Mouse (Mus musculus) myocyte (in vitro differentiated cells): ENCODE measurements around the gene Clic3. TPM values are rescaled to one million over a fixed set of nuclear protein-coding genes. Genes with fewer than 3 reads are reported as not detected.
A peak's percentile ranks its signal among the peaks of the same experiment; 100 is the strongest.

Experiments
- H3K27me3 ChIP-seq: one replicate; pipeline ENCODE4 v1.6.1; 2011; ENCODE audit not compliant: control insufficient read depth, insufficient read depth, insufficient read length
- H3K36me3 ChIP-seq: one replicate; pipeline ENCODE4 v1.6.1; 2011; ENCODE audit not compliant: control insufficient read depth, insufficient read depth
- H3K4me2 ChIP-seq: one replicate; pipeline ENCODE4 v1.6.1; 2011; ENCODE audit warnings: low read depth, control low read depth
- H3K4me3 ChIP-seq: one replicate; pipeline ENCODE4 v1.5.1; 2011; ENCODE audit warnings: mild to moderate bottlenecking, control low read depth, moderate library complexity
- H3K79me2 ChIP-seq: one replicate; pipeline ENCODE4 v1.6.1; 2011; ENCODE audit not compliant: control insufficient read depth, insufficient read depth
- H3ac ChIP-seq: one replicate; pipeline ENCODE4 v1.6.1; 2011; ENCODE audit not compliant: control insufficient read depth, insufficient read length
- CEBPB ChIP-seq: IDR thresholded peaks from 2 replicates; pipeline ENCODE4 v1.6.1; 2011; ENCODE audit warnings: mild to moderate bottlenecking, moderate library complexity; ENCODE audit not compliant: poor library complexity, insufficient read depth, severe bottlenecking
- E2F4 ChIP-seq: IDR thresholded peaks from one replicate; pipeline ENCODE4 v1.6.1; 2011; ENCODE audit warnings: mild to moderate bottlenecking, control low read depth, moderate library complexity; ENCODE audit not compliant: insufficient read depth
- MAX ChIP-seq: IDR thresholded peaks from one replicate; pipeline ENCODE4 v1.6.1; 2011; ENCODE audit warnings: low read depth, mild to moderate bottlenecking, control low read depth
- MYOD1 ChIP-seq, 3 experiments: IDR thresholded peaks; one replicate each; pipeline ENCODE4 v1.6.1; 2011; ENCODE audit warnings: control low read depth in 2 of 3, low read depth in 2 of 3, mild to moderate bottlenecking in 2 of 3, moderate library complexity in 1 of 3; ENCODE audit not compliant: insufficient read length in 2 of 3, control insufficient read depth in 1 of 3
- MYOG ChIP-seq, 3 experiments: IDR thresholded peaks; one replicate each; pipeline ENCODE4 v1.6.1; 2011; ENCODE audit warnings: control low read depth in 2 of 3, low read depth in 2 of 3, mild to moderate bottlenecking in 2 of 3; ENCODE audit not compliant: insufficient read length in 2 of 3, control insufficient read depth in 1 of 3, insufficient read depth in 1 of 3
- POLR2A ChIP-seq: IDR thresholded peaks from one replicate; pipeline ENCODE4 v1.6.1; 2011; ENCODE audit warnings: low read depth, mild to moderate bottlenecking, control low read depth, moderate library complexity; ENCODE audit not compliant: insufficient read length
- POLR2AphosphoS2 ChIP-seq: IDR thresholded peaks from one replicate; pipeline ENCODE4 v1.6.1; 2011; ENCODE audit warnings: low read depth, control low read depth; ENCODE audit not compliant: insufficient read length
- REST ChIP-seq: IDR thresholded peaks from one replicate; pipeline ENCODE4 v1.6.1; 2011; ENCODE audit warnings: mild to moderate bottlenecking, control low read depth, moderate library complexity; ENCODE audit not compliant: insufficient read depth, insufficient read length
- SRF ChIP-seq: IDR thresholded peaks from one replicate; pipeline ENCODE4 v1.6.1; 2011; ENCODE audit warnings: low read depth; ENCODE audit not compliant: control insufficient read depth, insufficient read length
- TCF12 ChIP-seq: IDR thresholded peaks from one replicate; pipeline ENCODE4 v1.6.1; 2011; ENCODE audit warnings: mild to moderate bottlenecking, control low read depth; ENCODE audit not compliant: poor library complexity, insufficient read depth, severe bottlenecking
- TCF3 ChIP-seq: IDR thresholded peaks from one replicate; pipeline ENCODE4 v1.6.1; 2011; ENCODE audit warnings: low read depth, control low read depth; ENCODE audit not compliant: insufficient read length
- USF1 ChIP-seq: IDR thresholded peaks from one replicate; pipeline ENCODE4 v1.6.1; 2011; ENCODE audit warnings: low read depth, mild to moderate bottlenecking, control low read depth, moderate library complexity
- polyA plus RNA-seq: library from polyadenylated mRNA; unstranded; fragments of >200 nt; fragmentation: generic; extraction: Trizol; gene quantifications from one replicate; pipeline ENCODE4 v1.2.1, GENCODE M21; 2012; ENCODE audit warnings: missing spikeins

Clic3 gene
- polyA plus RNA-seq, 1 experiment: 13.5 TPM

DNA sequence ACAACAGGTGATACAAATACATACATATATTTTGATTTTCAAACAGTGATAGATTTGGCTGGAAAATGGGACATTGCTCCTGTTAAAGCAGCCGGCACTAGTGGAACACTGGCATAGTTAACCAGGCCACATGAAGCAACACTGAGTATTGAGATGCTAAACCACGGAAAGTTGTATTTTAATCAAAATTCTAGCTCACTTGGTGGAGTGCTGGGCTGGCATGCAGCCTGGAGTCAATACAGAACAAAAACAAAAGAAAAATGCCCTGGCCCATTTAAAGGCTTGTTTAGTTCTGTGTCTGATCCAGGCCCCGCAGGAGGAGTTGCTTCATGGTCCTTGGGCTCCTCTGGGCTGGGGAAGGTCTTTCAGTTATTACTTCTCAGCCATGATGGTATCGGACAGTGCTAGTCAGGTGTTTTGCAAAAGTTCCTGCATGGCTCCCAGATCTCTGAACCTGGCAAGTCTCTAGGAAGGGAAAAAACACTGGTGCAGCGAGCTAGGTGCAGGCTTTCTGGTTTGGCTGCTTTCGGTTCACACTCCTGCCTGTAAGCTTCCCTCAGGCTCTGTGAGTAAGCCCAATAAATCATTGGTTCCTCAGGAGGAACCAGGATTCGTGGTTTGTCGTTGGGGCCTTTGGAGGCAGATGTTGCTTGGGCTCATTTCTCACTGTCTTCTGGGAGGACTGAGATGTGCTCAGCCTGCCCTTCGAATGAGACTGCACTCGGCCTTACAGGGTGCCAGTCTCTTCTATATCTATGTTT is 23.1 kb downstream of the Clic3 start:
- peak overlapping the region; percentile 28 for H3K4me2 ChIP-seq
- no peak overlapping the region for H3ac ChIP-seq
- no peak for TF ChIP-seq TCF3
- TF ChIP-seq POLR2AphosphoS2: no peak
- no peak for TF ChIP-seq REST
- TF ChIP-seq SRF: no peak
- TF ChIP-seq MYOG (IDR thresholded peaks at IDR 0.05; ENCODE audit: control insufficient read depth in 1 of 3, insufficient read depth in 1 of 3, insufficient read length in 2 of 3, low read depth in 2 of 3): no peak
- TF ChIP-seq MAX: no peak
- TF ChIP-seq CEBPB: no peak
- TF ChIP-seq TCF12: no peak
- no peak for TF ChIP-seq POLR2A
- no peak for TF ChIP-seq USF1
- no peak for TF ChIP-seq E2F4
- no peaks in the 10 kb centered on the region for H3K79me2 ChIP-seq
- H3K27me3 ChIP-seq: peaks cover 45% of the 10 kb centered on the region
- no peaks in the 10 kb centered on the region for H3K36me3 ChIP-seq
- H3K4me3 ChIP-seq: no peak overlapping the region

DNA sequence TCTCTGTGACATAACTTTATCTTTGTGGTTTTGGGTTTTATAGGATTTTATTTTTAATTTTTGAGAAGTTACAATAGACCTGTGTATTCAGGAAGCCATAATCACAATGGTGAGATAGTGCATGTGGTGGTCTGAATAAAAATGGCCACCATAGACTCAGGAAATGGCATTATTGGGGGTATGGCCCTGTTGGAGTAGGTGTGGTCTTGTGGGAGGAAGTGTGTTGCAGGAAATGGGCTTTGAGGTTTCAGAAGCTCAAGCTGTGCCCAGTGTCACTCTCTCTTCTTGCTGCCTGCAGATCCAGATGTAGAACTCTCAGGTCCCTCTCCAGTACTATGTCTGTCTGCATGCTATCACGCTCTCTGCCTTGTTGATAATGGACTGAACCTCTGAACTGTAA is 23.9 kb downstream of the Clic3 start:
- H3K79me2 ChIP-seq: no peaks in the 10 kb centered on the region
- no peak overlapping the region for H3K4me2 ChIP-seq
- H3K36me3 ChIP-seq: no peaks in the 10 kb centered on the region
- TF ChIP-seq POLR2AphosphoS2: no peak
- TF ChIP-seq MAX: no peak
- TF ChIP-seq SRF: no peak
- no peak for TF ChIP-seq MYOD1 (IDR thresholded peaks at IDR 0.05; ENCODE audit: control insufficient read depth in 1 of 3, insufficient read length in 2 of 3, low read depth in 2 of 3)
- no peak for TF ChIP-seq E2F4
- TF ChIP-seq CEBPB: no peak
- TF ChIP-seq MYOG (IDR thresholded peaks at IDR 0.05; ENCODE audit: control insufficient read depth in 1 of 3, insufficient read depth in 1 of 3, insufficient read length in 2 of 3, low read depth in 2 of 3): no peak
- no peak for TF ChIP-seq TCF3
- no peak for TF ChIP-seq REST
- no peak for TF ChIP-seq TCF12
- no peak for TF ChIP-seq USF1
- no peak for TF ChIP-seq POLR2A
- no peak overlapping the region for H3ac ChIP-seq
- H3K4me3 ChIP-seq: no peak overlapping the region
- H3K27me3 ChIP-seq: peaks cover 46% of the 10 kb centered on the region

- no peaks in the 10 kb centered on the region for H3K36me3 ChIP-seq
- H3K27me3 ChIP-seq: peaks cover 34% of the 10 kb centered on the region
- H3K4me3 ChIP-seq: no peak overlapping the region
- H3K79me2 ChIP-seq: no peaks in the 10 kb centered on the region
- TF ChIP-seq E2F4: no peak
- no peak for TF ChIP-seq REST
- TF ChIP-seq USF1: no peak
- no peak for TF ChIP-seq MYOG (IDR thresholded peaks at IDR 0.05; ENCODE audit: control insufficient read depth in 1 of 3, insufficient read depth in 1 of 3, insufficient read length in 2 of 3, low read depth in 2 of 3)
- TF ChIP-seq MYOD1 (IDR thresholded peaks at IDR 0.05; ENCODE audit: control insufficient read depth in 1 of 3, insufficient read length in 2 of 3, low read depth in 2 of 3): no peak
- no peak overlapping the region for H3K4me2 ChIP-seq
- H3ac ChIP-seq: no peak overlapping the region
Measured at GRCm38 (mm10) chr2:25482969-25483368, 26.3 kb downstream of the Clic3 start.

GRCm38 (mm10) chr2:25484901-25485647 is 28.4 kb downstream of the Clic3 start:
- H3ac ChIP-seq: no peak overlapping the region
- no peak overlapping the region for H3K4me3 ChIP-seq
- H3K79me2 ChIP-seq: no peaks in the 10 kb centered on the region
- TF ChIP-seq E2F4 (no peak), POLR2AphosphoS2 (no peak), MYOD1 (IDR thresholded peaks at IDR 0.05; ENCODE audit: control insufficient read depth in 1 of 3, insufficient read length in 2 of 3, low read depth in 2 of 3) (no peak), MAX (no peak), POLR2A (no peak), TCF3 (no peak), CEBPB (no peak), SRF (no peak), USF1 (no peak), TCF12 (no peak)
- H3K36me3 ChIP-seq: no peaks in the 10 kb centered on the region
- no peak overlapping the region for H3K4me2 ChIP-seq
- H3K27me3 ChIP-seq: peaks cover 27% of the 10 kb centered on the region
